Mouse (Mus musculus) left cerebral cortex, adult 18-20 months (tissue): ENCODE data around the gene Cachd1. TPM values are rescaled to one million over a fixed set of nuclear protein-coding genes. Genes with fewer than 3 reads are reported as not detected.
A peak's percentile ranks its signal among the peaks of the same experiment; 100 is the strongest.

ENCODE experiments used
- DNase-seq, 2 experiments: peaks; one replicate each; pipeline ENCODE4 v3.0.0; 2021 to 2022; ENCODE audit warnings: low spot score in 2 of 2, mixed read lengths in 1 of 2
- total RNA-seq, 2 experiments: library from RNA; stranded (reverse); gene quantifications; 2 replicates each; pipeline ENCODE4 v1.2.3; 2021

Gene Cachd1
- total RNA-seq, 2 experiments from 2014 or later, result 9.9 to 16.4 TPM

DNA sequence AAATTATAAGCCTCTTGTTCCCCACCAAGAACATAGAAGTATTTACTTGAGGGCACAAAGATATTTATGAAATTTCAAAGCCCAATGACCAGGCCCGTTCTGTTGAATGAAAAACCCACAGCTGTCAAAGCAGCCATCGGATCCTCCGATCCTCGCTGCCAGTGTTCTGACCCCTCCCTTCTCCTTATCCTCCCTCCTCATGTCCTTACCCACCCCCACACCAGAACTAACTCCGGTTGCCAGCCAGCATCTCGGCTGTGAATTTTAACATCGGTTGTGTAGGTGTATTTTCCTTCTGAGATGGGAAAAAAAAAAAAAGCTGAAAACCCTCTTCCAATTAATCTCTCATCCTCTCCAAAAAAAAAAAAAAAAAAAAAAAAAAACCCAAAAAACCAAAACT is 260.7 kb downstream of the Cachd1 start:
- DNase-seq, result peak; percentile 47 to 60

DNA sequence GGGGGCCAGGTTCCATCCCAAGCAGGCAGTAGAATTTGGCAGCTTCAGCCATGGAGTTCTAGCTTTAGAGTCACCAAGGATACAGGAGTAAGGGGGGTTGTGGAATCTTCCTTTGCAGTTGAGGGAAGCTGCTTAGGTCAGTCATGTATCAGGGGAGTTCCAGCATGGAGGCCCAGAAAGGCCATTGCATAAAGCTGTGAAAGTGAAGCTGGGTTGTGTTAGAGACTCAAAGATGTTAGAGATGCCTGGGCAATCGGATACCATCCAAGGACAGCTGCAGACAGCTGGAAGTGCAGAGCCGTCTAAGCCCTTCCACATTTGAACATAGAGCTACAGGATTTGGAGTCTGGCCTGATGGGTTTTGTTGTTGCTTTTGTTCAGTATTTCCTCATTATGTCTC is 267.2 kb downstream of the Cachd1 start:
- no peak for DNase-seq

GRCm38 (mm10) chr4:101044149-101044548 is 267.7 kb downstream of the Cachd1 start:
- no peak for DNase-seq

DNA sequence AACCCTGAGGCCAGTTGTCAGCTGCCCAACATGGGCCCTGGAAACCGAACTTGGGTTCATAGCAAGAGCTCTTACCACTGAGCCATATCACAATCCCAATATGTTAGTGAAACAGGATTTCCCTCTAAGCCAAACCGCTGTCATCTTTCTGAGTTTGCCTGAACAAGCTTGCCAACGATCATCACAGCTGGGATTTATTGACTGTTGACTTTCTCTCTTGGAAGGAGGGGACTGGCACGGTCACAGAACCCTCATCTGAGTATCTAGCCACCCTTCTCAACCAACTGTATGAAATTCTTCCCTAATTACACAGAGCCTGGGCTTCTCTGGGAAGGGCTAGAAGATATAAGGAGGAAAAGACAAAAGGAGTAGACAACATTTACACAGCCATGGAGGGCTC is 270.1 kb downstream of the Cachd1 start:
- DNase-seq, result no peak

DNA sequence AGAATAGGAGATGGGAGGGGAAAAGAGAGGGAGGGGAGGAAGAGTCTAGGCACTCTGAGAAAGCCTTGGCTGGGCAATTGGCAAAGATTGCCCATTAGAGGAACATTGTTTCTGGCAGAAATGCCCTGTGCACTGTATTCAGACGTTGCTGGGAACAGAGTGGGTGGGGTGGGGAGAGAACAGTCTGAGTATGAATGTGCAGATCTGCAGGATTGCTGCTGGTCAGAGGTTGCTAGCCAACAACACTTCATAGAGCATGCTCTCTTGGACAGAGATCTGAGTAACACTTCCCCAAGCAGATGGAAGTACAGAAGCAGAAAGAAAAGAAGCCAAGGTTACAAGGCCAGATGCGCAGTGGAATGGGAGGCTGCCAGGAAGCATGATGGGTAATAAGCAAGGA is 285.7 kb downstream of the Cachd1 start:
- DNase-seq, result no peak

DNA sequence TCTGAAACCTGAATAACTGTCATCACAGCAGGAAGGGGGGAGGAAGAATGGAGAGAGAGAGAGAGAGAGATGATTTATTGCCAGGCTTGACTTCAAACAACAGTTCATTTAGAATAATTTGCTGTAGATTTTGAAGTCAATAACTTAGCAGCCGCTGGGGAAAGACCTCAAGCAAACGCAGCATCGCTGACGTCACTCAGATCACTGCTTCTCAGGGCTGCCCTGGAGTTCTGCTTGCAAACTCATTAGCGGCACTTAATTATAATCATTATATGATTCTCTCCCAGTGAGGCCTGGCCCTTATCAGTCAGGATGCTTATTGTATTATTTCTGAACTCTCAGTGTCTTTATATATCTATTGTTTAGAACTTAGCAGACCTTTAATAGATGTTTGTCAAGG is 289.9 kb downstream of the Cachd1 start:
- DNase-seq, result no peak

DNA sequence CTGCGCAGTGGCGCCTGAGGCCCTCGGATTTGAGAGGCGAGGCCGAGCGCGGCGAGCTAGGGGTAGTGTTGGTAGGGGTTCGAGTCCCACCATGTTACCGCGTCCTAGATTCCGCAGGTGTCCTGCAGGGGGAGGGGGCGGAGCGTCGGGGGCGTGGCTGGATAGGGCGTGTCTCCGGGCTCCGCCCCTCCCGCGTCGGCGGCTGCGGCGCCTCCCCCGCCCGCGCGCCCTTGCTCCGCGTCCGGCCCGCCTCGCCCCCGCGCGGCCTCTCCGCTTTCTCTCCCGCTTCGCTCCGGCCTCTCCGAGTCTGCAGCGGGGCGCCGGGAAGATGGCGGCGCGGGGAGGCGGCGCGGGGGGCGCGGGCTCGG is 292.3 kb downstream of the Cachd1 start, which contains the start of gene Raver2:
Gene Raver2 (plus strand): TSS at position 198 of the 368 bp plus-strand sequence.
- peak; percentile 34 to 52 for DNase-seq

DNA sequence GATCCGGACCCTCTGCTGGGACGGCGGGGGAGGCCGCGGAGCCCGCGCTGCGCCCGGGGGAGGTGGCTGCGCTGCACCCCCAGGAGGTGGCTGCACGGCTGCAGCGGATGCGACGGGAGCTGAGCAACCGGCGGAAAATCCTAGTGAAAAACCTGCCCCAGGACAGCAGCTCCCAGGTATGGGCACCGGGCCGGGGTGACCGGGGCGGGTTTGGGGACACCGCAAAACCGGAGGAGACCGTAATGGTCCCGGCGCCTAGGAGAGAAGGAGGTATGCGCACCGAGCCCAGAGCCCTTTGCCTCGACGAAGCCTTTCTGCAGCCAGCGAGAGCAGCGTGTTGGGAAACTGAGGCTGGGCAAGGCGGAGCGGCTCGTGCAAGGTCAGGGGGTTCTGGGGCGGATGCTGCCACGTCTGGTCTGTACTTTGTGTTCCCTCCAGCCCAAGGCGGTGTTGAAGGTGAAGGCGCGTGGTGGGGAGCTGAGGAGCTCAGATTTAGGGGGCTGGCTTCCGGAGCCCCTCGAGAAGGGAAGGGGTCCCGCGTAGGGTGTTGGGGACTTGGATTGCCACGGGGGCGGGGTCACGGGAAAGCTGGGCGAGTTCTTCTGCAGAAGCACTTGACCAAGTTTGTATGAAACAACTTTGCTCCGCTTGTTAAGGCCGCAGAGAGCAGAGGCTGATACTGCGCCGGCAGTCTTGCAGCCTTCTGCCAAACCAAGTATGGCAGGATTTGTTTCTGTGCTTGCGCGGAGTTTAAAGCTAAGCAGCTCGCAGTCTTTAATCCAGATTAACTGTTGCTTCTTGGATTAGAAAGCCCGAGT is 292.9 kb downstream of the Cachd1 start:
- DNase-seq, result peak; percentile 13 to 16

GRCm38 (mm10) chr4:101071570-101071969 is 295.1 kb downstream of the Cachd1 start:
- DNase-seq, result no peak

DNA sequence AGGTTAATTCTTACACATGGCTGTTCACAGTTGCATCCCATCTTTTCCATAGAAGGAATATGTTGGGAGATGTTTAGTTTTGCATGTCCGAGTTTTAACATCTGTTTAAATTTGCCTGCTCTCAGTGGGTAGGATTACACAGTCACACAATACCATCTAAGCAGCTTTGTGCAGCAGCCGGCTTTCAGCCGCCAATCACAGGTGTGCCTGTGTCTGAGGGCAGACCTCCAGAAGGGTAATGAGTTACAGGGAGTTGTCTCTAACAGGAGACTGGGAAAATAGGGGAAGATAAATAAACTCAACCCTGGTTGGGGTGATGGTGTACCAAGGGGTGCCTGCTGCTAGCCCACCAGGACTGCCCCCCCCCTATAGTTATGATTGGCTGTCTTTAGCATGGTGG is 299.9 kb downstream of the Cachd1 start:
- DNase-seq, result no peak

Other genes with a start within 250 kb of the Cachd1 start
- not detected for gene Gm10577, start 244.0 kb downstream of the Cachd1 start, total RNA-seq